Mouse (Mus musculus): ENCODE measurements around the gene Kcnd3. TPM values are rescaled to one million over a fixed set of nuclear protein-coding genes. Genes with fewer than 3 reads are reported as not detected.

Gene Kcnd3
- polyA plus RNA-seq, 2 experiments, result 0.01 to 0.08 TPM

GRCm38 (mm10) chr3:105478876-105479275 is 26.7 kb downstream of the Kcnd3 start:
- Histone ChIP-seq H3K4me2 (ENCODE audit: low read depth) (no peak overlapping the region), H3K27me3 (ENCODE audit: control insufficient read depth, insufficient read depth, low read length) (no peaks in the 10 kb centered on the region), H3K4me1 (replicated peaks; ENCODE audit: control insufficient read depth in 2 of 2, insufficient read depth in 2 of 2, low read length in 1 of 2) (no peaks in the 10 kb centered on the region), H3K9me3 (ENCODE audit: control insufficient read depth, low read length) (no peaks in the 10 kb centered on the region), H3K36me3 (replicated peaks; ENCODE audit: control insufficient read depth, insufficient read depth, low read depth) (no peaks in the 10 kb centered on the region), H3K9ac (replicated peaks) (no peak overlapping the region), H3K27ac (no peak overlapping the region), H3K4me3 (ENCODE audit: insufficient read depth in 1 of 2, low read depth in 2 of 2, low read length in 2 of 2) (no peak overlapping the region)
- ATAC-seq (ENCODE audit: insufficient read depth), result no peak
- WGBS (ENCODE audit: insufficient replicate concordance), result 48% methylated on average over 4 of the region's 4 CpGs
- TF ChIP-seq CTCF (IDR thresholded peaks at IDR 0.05; ENCODE audit: low read depth), result no peak
- TF ChIP-seq EP300 (IDR thresholded peaks at IDR 0.05; ENCODE audit: low read depth), result no peak
- no peak for DNase-seq (ENCODE audit: low read depth in 3 of 3, low spot score in 3 of 3)

GRCm38 (mm10) chr3:105481419-105481818 is 29.3 kb downstream of the Kcnd3 start:
- no peak overlapping the region for H3K27ac ChIP-seq
- no peaks in the 10 kb centered on the region for H3K4me1 ChIP-seq (replicated peaks; ENCODE audit: control insufficient read depth in 2 of 2, insufficient read depth in 2 of 2, low read length in 1 of 2)
- no peak overlapping the region for H3K9ac ChIP-seq (replicated peaks)
- TF ChIP-seq EP300 (IDR thresholded peaks at IDR 0.05; ENCODE audit: low read depth), result no peak
- no peak for TF ChIP-seq CTCF (IDR thresholded peaks at IDR 0.05; ENCODE audit: low read depth)
- H3K4me3 ChIP-seq (ENCODE audit: insufficient read depth in 1 of 2, low read depth in 2 of 2, low read length in 2 of 2), result no peak overlapping the region
- ATAC-seq (ENCODE audit: insufficient read depth) (no peak), DNase-seq (ENCODE audit: low read depth in 3 of 3, low spot score in 3 of 3) (no peak)
- H3K4me2 ChIP-seq (ENCODE audit: low read depth), result no peak overlapping the region
- no peaks in the 10 kb centered on the region for H3K27me3 ChIP-seq (ENCODE audit: control insufficient read depth, insufficient read depth, low read length)
- no peaks in the 10 kb centered on the region for H3K36me3 ChIP-seq (replicated peaks; ENCODE audit: control insufficient read depth, insufficient read depth, low read depth)
- 68% methylated on average over 8 of the region's 8 CpGs for WGBS (ENCODE audit: insufficient replicate concordance)
- H3K9me3 ChIP-seq (ENCODE audit: control insufficient read depth, low read length), result no peaks in the 10 kb centered on the region

- DNase-seq (ENCODE audit: low read depth in 3 of 3, low spot score in 3 of 3), result no peak
These were observed 31.5 kb downstream of the Kcnd3 start for GRCm38 (mm10) chr3:105483651-105484052.

GRCm38 (mm10) chr3:105487171-105487570 is 35.0 kb downstream of the Kcnd3 start:
- DNase-seq (ENCODE audit: low read depth in 3 of 3, low spot score in 3 of 3), result no peak
- no peaks in the 10 kb centered on the region for H3K27me3 ChIP-seq (ENCODE audit: control insufficient read depth, insufficient read depth, low read length)
- WGBS (ENCODE audit: insufficient replicate concordance), result 27% methylated on average over 8 of the region's 8 CpGs

More at GRCm38 (mm10) chr3:105483651-105484052, 31.5 kb downstream of the Kcnd3 start:
- TF ChIP-seq CTCF (IDR thresholded peaks at IDR 0.05; ENCODE audit: low read depth) (no peak), EP300 (IDR thresholded peaks at IDR 0.05; ENCODE audit: low read depth) (no peak)
- H3K36me3 ChIP-seq (replicated peaks; ENCODE audit: control insufficient read depth, insufficient read depth, low read depth), result no peaks in the 10 kb centered on the region
- H3K4me2 ChIP-seq (ENCODE audit: low read depth), result no peak overlapping the region
- no peak overlapping the region for H3K27ac ChIP-seq
- no peak for ATAC-seq (ENCODE audit: insufficient read depth)
- H3K27me3 ChIP-seq (ENCODE audit: control insufficient read depth, insufficient read depth, low read length), result no peaks in the 10 kb centered on the region
- H3K4me3 ChIP-seq (ENCODE audit: insufficient read depth in 1 of 2, low read depth in 2 of 2, low read length in 2 of 2), result no peak overlapping the region
- H3K9me3 ChIP-seq (ENCODE audit: control insufficient read depth, low read length), result no peaks in the 10 kb centered on the region
- no peaks in the 10 kb centered on the region for H3K4me1 ChIP-seq (replicated peaks; ENCODE audit: control insufficient read depth in 2 of 2, insufficient read depth in 2 of 2, low read length in 1 of 2)
- WGBS (ENCODE audit: insufficient replicate concordance), result 62% methylated on average over 13 of the region's 13 CpGs
- no peak overlapping the region for H3K9ac ChIP-seq (replicated peaks)

GRCm38 (mm10) chr3:105489607-105490006 is 37.5 kb downstream of the Kcnd3 start:
- no peak overlapping the region for H3K27ac ChIP-seq
- TF ChIP-seq EP300 (IDR thresholded peaks at IDR 0.05; ENCODE audit: low read depth) (no peak), CTCF (IDR thresholded peaks at IDR 0.05; ENCODE audit: low read depth) (no peak)
- H3K9ac ChIP-seq (replicated peaks), result no peak overlapping the region
- H3K27me3 ChIP-seq (ENCODE audit: control insufficient read depth, insufficient read depth, low read length), result no peaks in the 10 kb centered on the region
- H3K4me2 ChIP-seq (ENCODE audit: low read depth), result no peak overlapping the region
- H3K4me1 ChIP-seq (replicated peaks; ENCODE audit: control insufficient read depth in 2 of 2, insufficient read depth in 2 of 2, low read length in 1 of 2), result no peaks in the 10 kb centered on the region
- no peak for ATAC-seq (ENCODE audit: insufficient read depth)
- H3K4me3 ChIP-seq (ENCODE audit: insufficient read depth in 1 of 2, low read depth in 2 of 2, low read length in 2 of 2), result no peak overlapping the region
- no peak for DNase-seq (ENCODE audit: low read depth in 3 of 3, low spot score in 3 of 3)
- WGBS (ENCODE audit: insufficient replicate concordance), result 17% methylated on average over 4 of the region's 4 CpGs
- H3K9me3 ChIP-seq (ENCODE audit: control insufficient read depth, low read length), result no peaks in the 10 kb centered on the region
- no peaks in the 10 kb centered on the region for H3K36me3 ChIP-seq (replicated peaks; ENCODE audit: control insufficient read depth, insufficient read depth, low read depth)

More at GRCm38 (mm10) chr3:105487171-105487570, 35.0 kb downstream of the Kcnd3 start:
- Histone ChIP-seq H3K9me3 (ENCODE audit: control insufficient read depth, low read length) (no peaks in the 10 kb centered on the region), H3K36me3 (replicated peaks; ENCODE audit: control insufficient read depth, insufficient read depth, low read depth) (no peaks in the 10 kb centered on the region), H3K27ac (no peak overlapping the region), H3K9ac (replicated peaks) (no peak overlapping the region), H3K4me1 (replicated peaks; ENCODE audit: control insufficient read depth in 2 of 2, insufficient read depth in 2 of 2, low read length in 1 of 2) (no peaks in the 10 kb centered on the region), H3K4me2 (ENCODE audit: low read depth) (no peak overlapping the region), H3K4me3 (ENCODE audit: insufficient read depth in 1 of 2, low read depth in 2 of 2, low read length in 2 of 2) (no peak overlapping the region)
- no peak for TF ChIP-seq EP300 (IDR thresholded peaks at IDR 0.05; ENCODE audit: low read depth)
- TF ChIP-seq CTCF (IDR thresholded peaks at IDR 0.05; ENCODE audit: low read depth), result no peak
- no peak for ATAC-seq (ENCODE audit: insufficient read depth)
